Mouse (Mus musculus): ENCODE measurements at regions not wholly inside any gene's neighbourhood (a gene's known extent, or its start where the extent isn't known, plus 50 kb on each side); places are given as distances from the start of the nearest gene placed in this dataset.

DNA sequence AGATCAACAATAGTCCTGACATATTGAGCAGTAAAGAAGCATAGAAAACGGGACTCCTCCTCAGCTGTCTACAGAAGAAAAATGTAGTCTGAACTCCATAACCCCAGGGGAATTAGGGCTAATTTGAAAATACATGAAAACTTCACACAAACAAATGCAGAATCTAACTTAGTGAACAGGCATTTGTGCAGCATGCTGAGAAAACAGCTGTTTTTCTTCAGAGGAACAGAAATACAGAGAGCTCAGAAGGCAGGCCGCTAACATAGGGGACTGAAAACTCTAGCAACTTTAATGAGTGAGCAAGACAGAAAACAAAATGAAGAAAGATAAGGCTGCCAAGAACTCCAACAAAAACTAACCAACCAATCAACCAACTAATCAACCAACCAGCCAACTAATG lies 172.7 kb upstream of the Zc3h12c start:
- H3K4me3 ChIP-seq (ENCODE audit: control insufficient read depth in 1 of 2, insufficient read depth in 1 of 2, low read depth in 2 of 2, low read length in 2 of 2) = no peak overlapping the region
- H3K9ac ChIP-seq (ENCODE audit: control insufficient read depth, low read depth, low read length, poor library complexity, severe bottlenecking) = no peak overlapping the region
- H3K79me2 ChIP-seq (ENCODE audit: control insufficient read depth, insufficient read depth, low read length, poor library complexity) = no peaks in the 10 kb centered on the region
- no peaks in the 10 kb centered on the region for H3K9me3 ChIP-seq (replicated peaks; ENCODE audit: insufficient read depth, low read length)
- no peak for DNase-seq (ENCODE audit: low read depth, low spot score)
- no peaks in the 10 kb centered on the region for H3K36me3 ChIP-seq (ENCODE audit: control insufficient read depth in 1 of 2, insufficient read depth in 2 of 2, low read length in 2 of 2)
- TF ChIP-seq MEF2A (IDR thresholded peaks at IDR 0.05; ENCODE audit: extremely low read depth, insufficient replicate concordance, low read depth, low read length, poor library complexity, severe bottlenecking) (no peak), CHD1 (IDR thresholded peaks at IDR 0.05; ENCODE audit: low read depth, low read length) (no peak), ZKSCAN1 (IDR thresholded peaks at IDR 0.05; ENCODE audit: low read depth, low read length) (no peak), NRF1 (IDR thresholded peaks at IDR 0.05; ENCODE audit: insufficient read depth, low read depth, low read length, poor library complexity, severe bottlenecking) (no peak), CHD2 (IDR thresholded peaks at IDR 0.05; ENCODE audit: low read length) (no peak), MXI1 (IDR thresholded peaks at IDR 0.05; ENCODE audit: low read depth, low read length) (no peak), ZC3H11A (IDR thresholded peaks at IDR 0.05; ENCODE audit: low read depth, low read length) (no peak), RCOR1 (IDR thresholded peaks at IDR 0.05; ENCODE audit: low read depth, low read length) (no peak), USF2 (IDR thresholded peaks at IDR 0.05; ENCODE audit: borderline replicate concordance in 1 of 2, insufficient read depth in 1 of 2, low read depth in 1 of 2, low read length in 2 of 2) (no peak)
- no peaks in the 10 kb centered on the region for H3K4me1 ChIP-seq (ENCODE audit: control insufficient read depth in 1 of 2, insufficient read depth in 2 of 2, low read length in 2 of 2)
- H3K27me3 ChIP-seq (ENCODE audit: control insufficient read depth in 1 of 2, insufficient read depth in 2 of 2, low read length in 2 of 2) = peaks cover 0 to 4% of the 10 kb centered on the region in 2 experiments; a peak in 3 of 4 replicates
- no peak overlapping the region for H3K27ac ChIP-seq (ENCODE audit: control insufficient read depth, low read depth, low read length)

DNA sequence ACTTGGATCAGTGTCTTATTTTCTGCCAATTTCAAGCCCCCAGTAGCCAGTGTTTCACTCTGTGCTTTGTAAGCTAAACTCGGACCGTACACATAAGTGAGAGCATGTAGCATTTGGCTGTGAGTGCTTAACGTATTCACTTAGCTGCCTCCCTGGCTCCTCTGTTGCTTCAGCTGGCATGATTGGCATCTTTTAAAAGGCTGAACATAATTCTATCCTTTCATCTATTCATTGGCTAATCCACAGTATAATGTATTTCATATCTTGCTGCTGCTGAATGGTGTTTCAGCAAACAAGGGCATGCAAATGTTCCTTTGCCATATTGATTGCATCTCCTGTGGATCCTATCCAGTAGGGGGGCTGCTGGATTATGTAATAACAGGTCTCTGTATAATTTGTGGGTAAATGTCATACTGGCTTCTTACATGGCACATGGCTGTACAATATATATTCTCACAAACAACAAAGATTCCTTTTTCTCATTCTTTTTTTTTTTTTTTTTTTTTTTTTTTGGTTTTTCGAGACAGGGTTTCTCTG lies 169.5 kb upstream of the Zc3h12c start:
- no peaks in the 10 kb centered on the region for H3K9me3 ChIP-seq (replicated peaks; ENCODE audit: insufficient read depth, low read length)
- no peak for DNase-seq (ENCODE audit: low read depth, low spot score)

DNA sequence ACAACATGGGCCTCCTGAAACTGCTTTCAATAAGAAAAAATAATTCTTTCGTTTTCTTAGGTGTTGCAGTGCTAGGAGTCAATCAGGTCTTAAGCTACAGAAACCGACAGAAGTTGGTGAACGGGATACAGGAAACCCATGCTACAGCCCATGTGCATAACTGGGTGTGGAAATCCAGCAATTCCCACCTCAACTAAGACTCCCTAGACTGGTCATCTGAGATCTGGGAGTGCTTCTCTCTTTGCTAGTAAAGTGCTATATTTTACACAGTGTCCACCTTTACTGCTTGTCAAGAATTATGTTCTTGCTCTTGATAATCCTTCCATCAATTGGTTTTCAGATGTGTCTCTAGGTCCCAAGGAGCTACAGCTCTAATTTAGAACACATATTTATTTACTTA lies 166.4 kb upstream of the Zc3h12c start:
- Histone ChIP-seq H3K9me3 (replicated peaks; ENCODE audit: insufficient read depth, low read length) (no peaks in the 10 kb centered on the region), H3K27ac (ENCODE audit: control insufficient read depth, low read depth, low read length) (no peak overlapping the region), H3K4me1 (ENCODE audit: control insufficient read depth in 1 of 2, insufficient read depth in 2 of 2, low read length in 2 of 2) (no peaks in the 10 kb centered on the region), H3K79me2 (ENCODE audit: control insufficient read depth, insufficient read depth, low read length, poor library complexity) (no peaks in the 10 kb centered on the region), H3K27me3 (ENCODE audit: control insufficient read depth in 1 of 2, insufficient read depth in 2 of 2, low read length in 2 of 2) (peaks cover 0 to 1% of the 10 kb centered on the region in 2 experiments; a peak in 1 of 4 replicates), H3K36me3 (ENCODE audit: control insufficient read depth in 1 of 2, insufficient read depth in 2 of 2, low read length in 2 of 2) (no peaks in the 10 kb centered on the region), H3K9ac (ENCODE audit: control insufficient read depth, low read depth, low read length, poor library complexity, severe bottlenecking) (no peak overlapping the region), H3K4me3 (ENCODE audit: control insufficient read depth in 1 of 2, insufficient read depth in 1 of 2, low read depth in 2 of 2, low read length in 2 of 2) (no peak overlapping the region)
- DNase-seq (ENCODE audit: low read depth, low spot score) = no peak
- no peak for TF ChIP-seq ZKSCAN1 (IDR thresholded peaks at IDR 0.05; ENCODE audit: low read depth, low read length)
- no peak for TF ChIP-seq ZNF384 (IDR thresholded peaks at IDR 0.05; ENCODE audit: low read depth, low read length)
- TF ChIP-seq MAFK (IDR thresholded peaks at IDR 0.05; ENCODE audit: borderline replicate concordance, low read depth, low read length) = no peak

More for the DNA sequence above, 169.5 kb upstream of the Zc3h12c start:
- H3K27ac ChIP-seq (ENCODE audit: control insufficient read depth, low read depth, low read length) = no peak overlapping the region
- TF ChIP-seq ETS1 (IDR thresholded peaks at IDR 0.05; ENCODE audit: low read depth, low read length) (no peak), RAD21 (IDR thresholded peaks at IDR 0.05; ENCODE audit: low read depth, low read length) (no peak), NELFE (IDR thresholded peaks at IDR 0.05; ENCODE audit: low read depth, low read length) (no peak), NRF1 (IDR thresholded peaks at IDR 0.05; ENCODE audit: insufficient read depth, low read depth, low read length, poor library complexity, severe bottlenecking) (no peak), ELF1 (IDR thresholded peaks at IDR 0.05; ENCODE audit: low read depth, low read length) (no peak), GABPA (IDR thresholded peaks at IDR 0.05; ENCODE audit: low read depth, low read length) (no peak), ZNF384 (IDR thresholded peaks at IDR 0.05; ENCODE audit: low read depth, low read length) (no peak), TBP (IDR thresholded peaks at IDR 0.05; ENCODE audit: low read depth, low read length) (no peak), CHD1 (IDR thresholded peaks at IDR 0.05; ENCODE audit: low read depth, low read length) (no peak), TAL1 (IDR thresholded peaks at IDR 0.05; ENCODE audit: low read length) (no peak), USF1 (IDR thresholded peaks at IDR 0.05; ENCODE audit: low read depth, low read length) (no peak), HCFC1 (IDR thresholded peaks at IDR 0.05; ENCODE audit: low read depth, low read length) (no peak)
- no peak overlapping the region for H3K4me3 ChIP-seq (ENCODE audit: control insufficient read depth in 1 of 2, insufficient read depth in 1 of 2, low read depth in 2 of 2, low read length in 2 of 2)
- no peaks in the 10 kb centered on the region for H3K4me1 ChIP-seq (ENCODE audit: control insufficient read depth in 1 of 2, insufficient read depth in 2 of 2, low read length in 2 of 2)
- H3K9ac ChIP-seq (ENCODE audit: control insufficient read depth, low read depth, low read length, poor library complexity, severe bottlenecking) = no peak overlapping the region
- H3K36me3 ChIP-seq (ENCODE audit: control insufficient read depth in 1 of 2, insufficient read depth in 2 of 2, low read length in 2 of 2) = no peaks in the 10 kb centered on the region
- peaks cover 0 to 4% of the 10 kb centered on the region in 2 experiments; a peak in 2 of 4 replicates for H3K27me3 ChIP-seq (ENCODE audit: control insufficient read depth in 1 of 2, insufficient read depth in 2 of 2, low read length in 2 of 2)
- no peaks in the 10 kb centered on the region for H3K79me2 ChIP-seq (ENCODE audit: control insufficient read depth, insufficient read depth, low read length, poor library complexity)
